In genomic region chr15:82211281-82211680, GRCm38 (mm10) we compare ENCODE assay signal across 10 mouse cellular contexts. TPM values are rescaled to one million over a fixed set of nuclear protein-coding genes. Genes with fewer than 3 reads are reported as not detected.
DNase-seq lines count a peak whose midpoint lies in the region; ATAC-seq and TF ChIP-seq lines count a peak whose summit lies in the region.
"Had no signal": no experiment of that assay in that cellular context is flagged by ENCODE, and none has a peak within 500 bp of the region (broad histone marks: within the 10 kb centered on the region; RNA-seq: fewer than 3 reads in every experiment).

No protein-coding gene starts in this region.

- H3K4me3 ChIP-seq in gastrocnemius, adult 2 months = peak overlapping the region; percentile 68; the same call in 1 of the 2 replicates
- H3K4me3 ChIP-seq in spleen, adult 2 months (ENCODE audit: extremely low read depth, insufficient read depth, insufficient read length) = peak overlapping the region; percentile 56; the same call in 1 of the 2 replicates
- peak overlapping the region; percentile 44; the same call in 1 of the 2 replicates for H3K4me3 ChIP-seq in liver, embryonic 13.5 days (replicated peaks)

- intact Hi-C loops in gastrocnemius, adult 2 months (cut with DNase I) = no loop called here

- peaks cover 10% of the 10 kb centered on the region for H3K4me1 ChIP-seq in spleen, adult 2 months (ENCODE audit: control insufficient read depth, insufficient read depth, insufficient read length)
- peaks cover 19% of the 10 kb centered on the region for H3K4me1 ChIP-seq in liver, embryonic 13.5 days (replicated peaks)

- no peaks in the 10 kb centered on the region for H3K9me3 ChIP-seq in liver, embryonic 13.5 days (replicated peaks)

- no peak for DNase-seq in gastrocnemius, adult 2 months
- no peak for DNase-seq in gastrocnemius, adult 8-10 months (ENCODE audit: low spot score in 2 of 2)
- DNase-seq in spleen, adult 2 months (ENCODE audit: low read depth in 1 of 2, low spot score in 2 of 2) = no peak
- DNase-seq in spleen, postnatal 36 days (ENCODE audit: low spot score in 2 of 2) = no peak
- no peak for DNase-seq in liver, embryonic 13.5 days
- DNase-seq in natural killer cell, adult 2 months (ENCODE audit: low spot score in 2 of 2) = no peak
- DNase-seq in thymus, postnatal 4 days = no peak
- DNase-seq: adrenal gland, postnatal 14 days had no signal

- 3% methylated on average over 11 of the region's 11 CpGs for WGBS in spleen, adult 2 months
- 3% methylated on average over 11 of the region's 11 CpGs for WGBS in liver, embryonic 13.5 days (ENCODE audit: insufficient replicate concordance)

- no peak for TF ChIP-seq POLR2A in spleen, adult 2 months (IDR thresholded peaks at IDR 0.05; ENCODE audit: low read depth, low read length)

- H3K9ac ChIP-seq in liver, embryonic 13.5 days = no peak overlapping the region

- peaks cover 19% of the 10 kb centered on the region for H3K27me3 ChIP-seq in spleen, adult 2 months (ENCODE audit: control insufficient read depth, insufficient read depth, low read length)
- H3K27me3 ChIP-seq in liver, embryonic 13.5 days = peaks cover 100% of the 10 kb centered on the region

- peak overlapping the region; percentile 59 for H3K4me2 ChIP-seq in liver, embryonic 13.5 days

- peaks cover 9% of the 10 kb centered on the region for H3K36me3 ChIP-seq in spleen, adult 2 months (ENCODE audit: control insufficient read depth, insufficient read depth, low read length)
- no peaks in the 10 kb centered on the region for H3K36me3 ChIP-seq in liver, embryonic 13.5 days

- ATAC-seq in liver, embryonic 13.5 days (ENCODE audit: low read depth) = no peak
- ATAC-seq in megakaryocyte progenitor cell, adult 5-6 weeks (replicated peaks; ENCODE audit: poor library complexity) = no peak

- H3K27ac ChIP-seq in gastrocnemius, adult 2 months = no peak overlapping the region
- H3K27ac ChIP-seq in spleen, adult 2 months (ENCODE audit: insufficient read depth, low read length) = no peak overlapping the region
- H3K27ac ChIP-seq in liver, embryonic 13.5 days = no peak overlapping the region

- no peak for TF ChIP-seq CTCF in gastrocnemius, adult 2 months (IDR thresholded peaks at IDR 0.05)
- TF ChIP-seq CTCF in spleen, adult 2 months (IDR thresholded peaks at IDR 0.05; ENCODE audit: extremely low read depth, insufficient read depth, insufficient read length, insufficient replicate concordance) = no peak

RNA-seq across cellular contexts. Expression of gene Shisa8, which starts 1.3 kb away (rescaled TPM):
- total RNA-seq in gastrocnemius, adult 2 months (2021) = not detected
- total RNA-seq in gastrocnemius, adult 8-10 months (2022) = not detected
- polyA plus RNA-seq in spleen, adult 2 months (2012; rRNA removed) = 5.4 and 14.7 TPM in 2 replicates
- 0.08 and 0.10 TPM in 2 replicates for polyA plus RNA-seq in liver, embryonic 13.5 days (2015; fragmentation: Nextera tagmentation; extraction: Ambion mirVana)
- total RNA-seq in megakaryocyte progenitor cell, adult 5-6 weeks (2015) = 0.10 and 0.12 TPM in 2 replicates
- total RNA-seq in megakaryocyte progenitor cell, adult 5-6 weeks (2017) = 0.27 and 3.2 TPM in 2 replicates

RNA-seq across cellular contexts. Expression of gene Tnfrsf13c, which starts 12.9 kb away (rescaled TPM):
- not detected for total RNA-seq in gastrocnemius, adult 2 months (2021)
- total RNA-seq in gastrocnemius, adult 8-10 months (2022) = not detected
- 120 and 179 TPM in 2 replicates for polyA plus RNA-seq in spleen, adult 2 months (2012; rRNA removed)
- polyA plus RNA-seq in liver, embryonic 13.5 days (2015; fragmentation: Nextera tagmentation; extraction: Ambion mirVana) = 0.38 and 0.87 TPM in 2 replicates
- total RNA-seq in megakaryocyte progenitor cell, adult 5-6 weeks (2015) = 2.1 and 2.4 TPM in 2 replicates
- total RNA-seq in megakaryocyte progenitor cell, adult 5-6 weeks (2017) = 0.34 and 0.92 TPM in 2 replicates

RNA-seq across cellular contexts. Expression of gene Cenpm, which starts 33.3 kb away (rescaled TPM):
- not detected for total RNA-seq in gastrocnemius, adult 2 months (2021)
- not detected for total RNA-seq in gastrocnemius, adult 8-10 months (2022)
- 10.2 and 16.8 TPM in 2 replicates for polyA plus RNA-seq in spleen, adult 2 months (2012; rRNA removed)
- polyA plus RNA-seq in liver, embryonic 13.5 days (2015; fragmentation: Nextera tagmentation; extraction: Ambion mirVana) = 41.7 and 45.6 TPM in 2 replicates
- 32.9 and 42.6 TPM in 2 replicates for total RNA-seq in megakaryocyte progenitor cell, adult 5-6 weeks (2015)
- total RNA-seq in megakaryocyte progenitor cell, adult 5-6 weeks (2017) = 16.5 and 24.9 TPM in 2 replicates

RNA-seq across cellular contexts. Expression of gene 1500009C09Rik, which starts 40.9 kb away (rescaled TPM):
- not detected for total RNA-seq in gastrocnemius, adult 2 months (2021)
- not detected for total RNA-seq in gastrocnemius, adult 8-10 months (2022)
- 0.05 and 0.08 TPM in 2 replicates for polyA plus RNA-seq in spleen, adult 2 months (2012; rRNA removed)
- not detected in 2 replicates for polyA plus RNA-seq in liver, embryonic 13.5 days (2015; fragmentation: Nextera tagmentation; extraction: Ambion mirVana)
- total RNA-seq in megakaryocyte progenitor cell, adult 5-6 weeks (2015) = not detected in 2 replicates
- total RNA-seq in megakaryocyte progenitor cell, adult 5-6 weeks (2017) = not detected in 2 replicates
- polyA plus RNA-seq: C2C12 had no signal

Comparison
In these comparisons a context has a peak if more than half of its experiments do, and no peak if none do; other contexts are left out.
1. RNA of gene Cenpm, which starts 33.3 kb away (total RNA-seq): 16.5 to 42.6 TPM in megakaryocyte progenitor cell, adult 5-6 weeks; not detected in gastrocnemius, adult 2 months and not detected in gastrocnemius, adult 8-10 months; every median in the first group is over 10 times any median in the second.
2. Peak in every context shown above with its lines, with median percentiles within 50 percentile points of each other: H3K4me3 ChIP-seq.